Mouse (Mus musculus) E14TG2a.4 (cell line): Measurements from ENCODE around the gene Med11.

Experiments used
- CTCF ChIP-seq: conservative IDR thresholded peaks from 2 replicates; pipeline ENCODE4 v1.5.1; 2014; ENCODE audit warnings: low read length
- POU5F1 ChIP-seq: IDR thresholded peaks from 2 replicates; pipeline ENCODE4 v1.6.1; 2014; ENCODE audit warnings: low read length, borderline replicate concordance

DNA sequence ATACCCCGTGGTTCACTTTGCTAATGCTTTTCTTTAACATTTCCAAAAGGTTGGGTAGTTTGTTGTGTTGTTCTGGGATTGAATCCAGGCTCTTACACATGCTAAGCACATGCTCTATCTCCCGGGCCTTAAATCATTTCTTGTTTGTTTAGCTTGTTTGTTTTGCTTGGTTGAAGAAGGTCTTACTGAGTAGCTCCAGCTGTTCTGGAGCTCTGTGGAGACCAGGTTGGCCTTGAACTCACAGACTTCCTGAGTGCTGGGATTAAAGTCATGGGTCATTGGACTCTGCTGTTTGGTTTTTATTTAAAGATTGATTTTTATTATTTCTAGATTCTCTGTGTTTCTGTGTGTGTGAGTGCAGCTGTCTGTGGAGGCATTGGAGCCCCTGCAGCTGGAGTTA lies 33.8 kb downstream of the Med11 start:
- TF ChIP-seq CTCF = no peak
- no peak for TF ChIP-seq POU5F1
